Mouse (Mus musculus) monocyte, adult 5-6 weeks (primary cell): ENCODE measurements around the gene Zfp219. TPM values are rescaled to one million over a fixed set of nuclear protein-coding genes. Genes with fewer than 3 reads are reported as not detected.
"Not testable (repeated sequence)": the region's sequence is repeated elsewhere in the genome, so short reads cannot be mapped to it uniquely, and the experiment has no call there.

Source experiments
- ATAC-seq: fragments of 153-309, 156-312 bp; replicated peaks from 2 replicates; pipeline ENCODE4 v1.8.0; 2017; ENCODE audit warnings: mild to moderate bottlenecking; ENCODE audit not compliant: low TSS enrichment, insufficient number of reproducible peaks, severe bottlenecking, poor library complexity, low FRiP score
- total RNA-seq: library from RNA; stranded (forward); fragments of 200-1000, 200-491, 200-594 nt; gene quantifications from 3 replicates; pipeline ENCODE4 v1.2.3, GENCODE M21; 2017

Zfp219 gene
- 7.1 to 11.0 TPM (median 8.5 TPM) in 3 replicates for total RNA-seq

- ATAC-seq, result 0 out of 2 replicates have a peak, but pooled peaks have one; percentile 10
These were observed at the start of gene Zfp219 for GRCm38 (mm10) chr14:52020486-52021137. Gene Zfp219 (minus strand): TSS chr14:52020733.

GRCm38 (mm10) chr14:52066135-52066534 lies 45.6 kb upstream of the Zfp219 start:
- ATAC-seq, result no peak

DNA sequence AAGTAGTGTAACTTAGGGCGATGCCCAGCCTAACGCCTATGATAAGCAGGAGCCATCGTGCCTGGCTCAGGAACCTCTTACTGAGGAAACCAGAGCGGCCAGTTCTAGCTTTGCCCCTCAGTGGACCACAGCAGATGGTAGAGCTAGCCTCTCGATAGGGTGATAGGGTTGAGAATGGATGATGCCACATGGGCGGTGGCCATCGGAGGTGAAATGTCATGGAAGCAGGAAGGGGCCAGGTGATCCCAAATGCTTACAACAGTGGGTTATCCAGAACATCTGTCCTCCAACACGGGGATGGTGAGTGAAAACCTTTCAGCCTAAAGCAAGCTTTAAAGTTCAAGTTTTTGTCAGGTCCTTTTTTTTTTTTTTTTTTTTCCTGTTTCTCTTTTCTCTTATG lies 41.3 kb upstream of the Zfp219 start:
- no peak for ATAC-seq

- no peak for ATAC-seq
These were observed 40.3 kb upstream of the Zfp219 start for GRCm38 (mm10) chr14:52060800-52061199.

DNA sequence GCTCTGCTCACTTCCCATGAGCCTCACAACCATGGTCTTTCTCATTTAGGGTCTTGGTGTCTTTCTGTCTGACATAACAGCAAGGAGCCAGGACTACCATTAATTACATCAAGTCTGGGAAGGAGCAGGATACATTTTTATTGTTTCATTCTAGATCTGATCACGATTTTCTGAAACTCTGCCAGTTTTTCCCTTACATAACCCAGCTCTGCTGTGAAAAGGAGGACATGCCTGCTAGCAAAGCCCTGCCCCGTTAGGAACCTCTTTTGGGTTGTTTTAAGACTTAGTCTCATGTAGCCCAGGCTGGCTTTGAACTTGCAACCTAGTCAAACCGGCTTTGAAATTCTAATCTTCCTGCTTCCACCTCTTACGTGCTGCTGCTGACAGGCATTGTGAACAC lies 39.4 kb upstream of the Zfp219 start:
- no peak for ATAC-seq

DNA sequence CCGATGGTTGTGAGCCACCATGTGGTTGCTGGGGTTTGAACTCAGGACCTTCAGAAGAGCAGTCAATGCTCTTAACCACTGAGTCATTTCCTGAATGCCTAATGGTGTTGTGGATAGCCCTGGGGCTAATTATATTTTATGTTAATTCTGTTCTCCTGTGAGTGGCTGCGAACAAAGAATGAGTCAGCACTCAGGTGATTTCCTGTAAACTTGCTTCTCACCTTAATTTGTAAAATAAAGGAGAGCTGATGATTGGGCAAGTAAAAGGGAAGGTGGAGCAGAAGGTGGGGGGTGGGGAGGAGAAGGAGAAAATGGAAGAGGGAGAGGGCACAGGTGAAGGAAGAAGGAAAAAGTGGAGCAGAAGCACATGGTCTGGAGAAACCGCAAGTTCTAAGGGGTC lies 32.2 kb upstream of the Zfp219 start:
- not testable (repeated sequence) for ATAC-seq

DNA sequence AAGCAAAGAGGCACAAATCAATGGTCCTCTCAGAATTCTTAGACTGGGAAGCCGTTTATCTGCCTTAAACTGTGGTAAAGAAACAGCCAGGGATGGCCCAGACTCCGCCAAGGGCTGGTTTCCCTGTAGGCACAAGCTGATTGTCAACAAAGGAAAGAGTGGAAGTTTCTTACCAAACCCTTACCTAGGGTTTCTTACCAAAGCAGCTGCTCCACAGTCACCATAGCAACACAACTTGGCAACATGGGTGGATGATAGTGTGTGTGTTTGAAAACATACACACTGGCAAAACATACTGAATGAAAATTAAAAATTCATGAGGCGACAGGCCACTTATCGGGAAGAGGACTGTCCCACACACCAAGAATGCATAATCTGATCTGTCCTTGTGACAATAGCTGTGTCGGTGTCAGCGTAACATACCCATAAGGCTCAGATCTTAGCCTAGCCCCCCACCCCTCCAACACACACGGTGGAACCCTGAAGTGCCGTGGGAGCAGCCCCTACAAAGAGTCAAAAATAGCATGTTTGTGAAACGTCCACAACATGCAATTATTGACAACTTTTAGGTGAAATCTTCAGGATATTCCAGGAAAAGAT lies 25.5 kb upstream of the Zfp219 start:
- no peak for ATAC-seq

GRCm38 (mm10) chr14:52044901-52045678 lies 24.6 kb upstream of the Zfp219 start:
- no peak for ATAC-seq

DNA sequence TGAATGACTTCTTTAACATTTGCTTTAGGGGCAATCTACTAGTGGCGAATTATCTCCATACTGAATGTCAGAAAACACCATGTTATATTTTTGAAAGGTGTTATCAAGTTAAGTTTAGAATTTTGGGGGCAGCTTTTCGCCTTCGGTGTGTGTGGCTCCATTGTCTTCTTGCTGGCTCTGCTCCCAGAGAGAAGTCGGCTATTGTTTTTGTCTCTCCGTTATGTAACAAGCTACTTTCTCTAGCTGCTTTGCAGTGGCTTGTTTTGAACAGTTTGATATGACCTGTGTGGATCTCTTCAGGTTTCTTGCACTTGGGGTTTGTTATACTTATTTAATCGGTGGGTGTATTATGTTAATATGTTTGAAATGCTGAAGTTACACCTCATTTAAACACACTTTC lies 22.9 kb upstream of the Zfp219 start:
- ATAC-seq, result no peak

GRCm38 (mm10) chr14:52042359-52042758 lies 21.8 kb upstream of the Zfp219 start, which contains the start of gene Olfr221:
Gene Olfr221 (minus strand): TSS chr14:52042459.
- not testable (repeated sequence) for ATAC-seq

DNA sequence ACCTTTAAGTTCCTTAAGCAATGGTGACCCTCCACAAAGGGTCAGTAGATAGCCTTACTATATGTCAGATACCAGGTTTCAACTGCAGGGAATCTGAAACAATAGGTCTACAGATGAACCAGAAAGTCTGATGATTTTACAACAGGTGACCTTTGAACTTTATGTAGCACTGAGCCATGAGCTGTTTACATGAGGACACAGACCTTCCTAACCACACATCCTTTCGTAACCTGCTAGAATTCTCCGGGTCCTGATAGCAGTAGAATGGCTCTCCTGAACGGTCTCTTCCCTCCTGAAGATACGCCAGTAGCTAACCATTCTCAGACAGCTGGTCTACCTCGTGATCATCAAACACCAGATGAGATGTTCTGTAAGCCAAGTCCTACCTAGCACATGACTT lies 18.8 kb upstream of the Zfp219 start:
- ATAC-seq, result no peak

- no peak for ATAC-seq
These were observed 15.4 kb upstream of the Zfp219 start for GRCm38 (mm10) chr14:52035926-52036325.

- ATAC-seq, result no peak
These were observed 5.8 kb upstream of the Zfp219 start for GRCm38 (mm10) chr14:52026342-52026741.

DNA sequence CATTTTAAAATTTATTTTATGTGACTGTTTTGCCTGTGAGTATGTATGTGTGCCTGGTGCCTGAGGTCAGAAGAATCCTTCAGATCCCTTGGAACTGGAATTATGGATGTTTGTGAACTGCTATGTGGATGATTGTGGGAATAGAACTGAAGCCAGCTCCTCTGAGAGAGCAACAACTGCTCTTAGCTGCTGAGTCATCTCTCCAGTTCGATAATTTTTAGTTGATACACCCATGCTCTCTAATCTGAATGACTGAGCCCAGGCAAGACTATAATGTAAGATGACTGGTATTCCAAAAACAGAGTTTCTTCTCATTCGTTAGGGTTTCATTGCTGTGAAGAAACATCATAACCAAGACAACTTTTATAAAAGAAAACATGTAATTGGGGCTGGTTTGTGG lies 3.6 kb upstream of the Zfp219 start:
- no peak for ATAC-seq

DNA sequence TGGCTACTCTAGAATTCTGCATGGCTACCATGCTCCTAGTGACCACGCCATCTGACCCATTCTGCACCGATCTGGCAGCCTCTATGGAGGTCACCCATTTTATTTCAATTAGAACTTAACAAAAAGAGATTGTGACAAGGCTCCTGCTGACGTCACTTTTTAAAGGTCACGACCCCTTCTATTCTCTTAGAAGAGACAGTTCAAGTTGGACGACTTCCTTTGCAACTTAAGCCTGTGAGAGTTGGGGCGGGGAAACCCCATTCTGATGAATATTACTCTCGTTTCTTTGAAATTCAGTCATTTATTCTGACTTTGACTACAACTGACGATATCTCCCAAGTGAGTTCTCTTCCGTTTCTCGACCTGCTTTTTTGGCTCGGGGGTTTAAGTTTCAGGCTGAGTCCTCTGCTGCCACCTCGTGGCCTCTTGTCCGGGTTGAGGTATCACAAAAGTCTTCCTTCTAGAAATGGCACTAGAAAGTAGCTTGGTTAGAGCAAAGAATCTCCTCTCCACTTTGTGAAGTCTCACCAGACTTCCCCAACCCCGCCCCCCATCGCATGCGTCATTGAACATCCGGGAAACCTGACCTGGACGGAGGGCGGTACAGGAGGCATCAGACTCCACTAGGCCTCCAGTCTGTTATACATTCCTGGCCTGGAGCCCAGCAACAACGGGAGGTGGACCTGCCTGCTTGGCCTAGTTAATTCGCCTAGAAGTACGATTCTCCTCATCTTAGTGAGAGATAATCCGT lies 2.4 kb upstream of the Zfp219 start:
- peak; percentile 24 for ATAC-seq

GRCm38 (mm10) chr14:52022244-52022708 lies 1.7 kb upstream of the Zfp219 start:
- no peak for ATAC-seq

- ATAC-seq, result no peak
These were observed 1.2 kb upstream of the Zfp219 start for GRCm38 (mm10) chr14:52021568-52022212.

- ATAC-seq, result no peak
These were observed 601 bp upstream of the Zfp219 start for GRCm38 (mm10) chr14:52021138-52021529.
